Mouse (Mus musculus) kidney, adult 2 months (tissue): ENCODE data around the gene Col19a1.

ENCODE experiments used
- CTCF ChIP-seq: fragments of 200-500 bp; conservative IDR thresholded peaks from 2 replicates; pipeline ENCODE4 v1.5.1; 2011; ENCODE audit warnings: low read depth, mild to moderate bottlenecking, control low read depth, low read length, moderate library complexity, mixed read lengths; ENCODE audit not compliant: insufficient read depth, insufficient read length
- POLR2A ChIP-seq: fragments of 200-500 bp; IDR thresholded peaks from one replicate; pipeline ENCODE4 v1.6.1; 2011; ENCODE audit warnings: low read depth, low read length, control low read depth

- TF ChIP-seq CTCF (no peak), POLR2A (no peak)
Measured at GRCm38 (mm10) chr1:24245700-24246375, 341.4 kb downstream of the Col19a1 start.
